Mouse (Mus musculus): ENCODE results near the gene Ddx28. TPM values are rescaled to one million over a fixed set of nuclear protein-coding genes. Genes with fewer than 3 reads are reported as not detected.
"Not testable (repeated sequence)": the region's sequence is repeated elsewhere in the genome, so short reads cannot be mapped to it uniquely, and the experiment has no call there.

Gene Ddx28
- polyA plus RNA-seq, 1 experiment from 2014 or later, result 21.7 TPM

GRCm38 (mm10) chr8:106016284-106016683, 4.6 kb upstream of the Ddx28 start:
- no peak for DNase-seq (ENCODE audit: low spot score)

- DNase-seq (ENCODE audit: low spot score), result not testable (repeated sequence)
Observed at GRCm38 (mm10) chr8:106012203-106012602, 521 bp upstream of the Ddx28 start.

GRCm38 (mm10) chr8:106010748-106011642, 687 bp downstream of the Ddx28 start:
- peak; percentile 90 for DNase-seq (ENCODE audit: low spot score)

GRCm38 (mm10) chr8:106007891-106008290, 3.8 kb downstream of the Ddx28 start:
- DNase-seq (ENCODE audit: low spot score), result not testable (repeated sequence)

GRCm38 (mm10) chr8:106007135-106007534, 4.5 kb downstream of the Ddx28 start:
- no peak for DNase-seq (ENCODE audit: low spot score)

GRCm38 (mm10) chr8:106006413-106006812, 5.3 kb downstream of the Ddx28 start:
- DNase-seq (ENCODE audit: low spot score), result peak; percentile 29

GRCm38 (mm10) chr8:106005875-106006274, 5.8 kb downstream of the Ddx28 start, which contains the start of gene Dpep2nb:
TSS of gene Dpep2nb (minus strand) at chr8:106005975.
- no peak for DNase-seq (ENCODE audit: low spot score)

- no peak for DNase-seq (ENCODE audit: low spot score)
Observed at GRCm38 (mm10) chr8:106004538-106005207, 7.0 kb downstream of the Ddx28 start.

- DNase-seq (ENCODE audit: low spot score), result no peak
Observed at GRCm38 (mm10) chr8:106001908-106002307, 9.8 kb downstream of the Ddx28 start.

GRCm38 (mm10) chr8:105998971-105999370, 12.7 kb downstream of the Ddx28 start:
- no peak for DNase-seq (ENCODE audit: low spot score)

- DNase-seq (ENCODE audit: low spot score), result no peak
Observed at GRCm38 (mm10) chr8:105996359-105996758, 15.3 kb downstream of the Ddx28 start.

GRCm38 (mm10) chr8:105993226-105993625, 18.5 kb downstream of the Ddx28 start:
- no peak for DNase-seq (ENCODE audit: low spot score)

GRCm38 (mm10) chr8:105992499-105992898, 19.2 kb downstream of the Ddx28 start:
- peak; percentile 76 for DNase-seq (ENCODE audit: low spot score)

GRCm38 (mm10) chr8:105991546-105991945, 20.1 kb downstream of the Ddx28 start:
- DNase-seq (ENCODE audit: low spot score), result no peak

GRCm38 (mm10) chr8:105990856-105991387, 20.8 kb downstream of the Ddx28 start, which contains the start of gene Dus2:
TSS of gene Dus2 (plus strand) at chr8:105991337.
- DNase-seq (ENCODE audit: low spot score), result peak; percentile 86

- no peak for DNase-seq (ENCODE audit: low spot score)
Observed at GRCm38 (mm10) chr8:105988546-105988945, 23.1 kb downstream of the Ddx28 start.

- DNase-seq (ENCODE audit: low spot score), result not testable (repeated sequence)
Observed at GRCm38 (mm10) chr8:105983406-105983805, 28.3 kb downstream of the Ddx28 start.

- DNase-seq (ENCODE audit: low spot score), result no peak
Observed at GRCm38 (mm10) chr8:105981146-105981545, 30.5 kb downstream of the Ddx28 start.

- no peak for DNase-seq (ENCODE audit: low spot score)
Observed at GRCm38 (mm10) chr8:105979325-105979724, 32.4 kb downstream of the Ddx28 start, which contains the start of gene Dpep3. TSS of gene Dpep3 (minus strand) at chr8:105979429.

- no peak for DNase-seq (ENCODE audit: low spot score)
Observed at GRCm38 (mm10) chr8:105975363-105975762, 36.3 kb downstream of the Ddx28 start.

- DNase-seq (ENCODE audit: low spot score), result no peak
Observed at GRCm38 (mm10) chr8:105971019-105971720, 40.5 kb downstream of the Ddx28 start.

Data from thymus, postnatal 0 days (tissue).